Mouse (Mus musculus): Measurements from ENCODE around the gene Syngr1. TPM values are rescaled to one million over a fixed set of nuclear protein-coding genes. Genes with fewer than 3 reads are reported as not detected.
A peak's percentile ranks its signal among the peaks of the same experiment; 100 is the strongest.

The Syngr1 gene
- polyA plus RNA-seq, 1 experiment from 2014 or later = 32.8 TPM

- WGBS = 77% methylated on average over 7 of the region's 7 CpGs
- Histone ChIP-seq H3K27me3 (replicated peaks) (no peaks in the 10 kb centered on the region), H3K9ac (no peak overlapping the region), H3K36me3 (peaks cover 10% of the 10 kb centered on the region; the same call in 1 of the 2 replicates), H3K4me2 (no peak overlapping the region), H3K4me1 (peaks cover 14% of the 10 kb centered on the region), H3K4me3 (replicated peaks) (no peak overlapping the region), H3K9me3 (no peaks in the 10 kb centered on the region), H3K27ac (0 out of 2 replicates have a peak overlapping the region, but pooled peaks have one; percentile 2)
- ATAC-seq (ENCODE audit: insufficient read depth, low FRiP score, low read depth) = no peak
Measured at GRCm38 (mm10) chr15:80072579-80073255, 18.4 kb upstream of the Syngr1 start.

- no peak overlapping the region for H3K4me3 ChIP-seq (replicated peaks)
- H3K4me2 ChIP-seq = no peak overlapping the region
- peaks cover 14% of the 10 kb centered on the region for H3K36me3 ChIP-seq
- H3K27me3 ChIP-seq (replicated peaks) = no peaks in the 10 kb centered on the region
- H3K9ac ChIP-seq = no peak overlapping the region
- no peak overlapping the region for H3K27ac ChIP-seq
- H3K4me1 ChIP-seq = peaks cover 14% of the 10 kb centered on the region
- 83% methylated on average over 1 of the region's 1 CpGs for WGBS
- no peaks in the 10 kb centered on the region for H3K9me3 ChIP-seq
- ATAC-seq (ENCODE audit: insufficient read depth, low FRiP score, low read depth) = no peak
Measured at GRCm38 (mm10) chr15:80073256-80073621, 17.9 kb upstream of the Syngr1 start.

GRCm38 (mm10) chr15:80074663-80075373 lies 16.3 kb upstream of the Syngr1 start:
- peaks cover 28% of the 10 kb centered on the region for H3K36me3 ChIP-seq
- H3K4me2 ChIP-seq = no peak overlapping the region
- 61% methylated on average over 6 of the region's 6 CpGs for WGBS
- no peak for ATAC-seq (ENCODE audit: insufficient read depth, low FRiP score, low read depth)
- no peaks in the 10 kb centered on the region for H3K9me3 ChIP-seq
- H3K27ac ChIP-seq = peak overlapping the region; percentile 79; the same call in 1 of the 2 replicates
- no peaks in the 10 kb centered on the region for H3K27me3 ChIP-seq (replicated peaks)
- H3K9ac ChIP-seq = no peak overlapping the region
- H3K4me1 ChIP-seq = peaks cover 20% of the 10 kb centered on the region
- no peak overlapping the region for H3K4me3 ChIP-seq (replicated peaks)

GRCm38 (mm10) chr15:80075374-80075694 lies 15.8 kb upstream of the Syngr1 start:
- 30% methylated on average over 3 of the region's 3 CpGs for WGBS
- Histone ChIP-seq H3K27ac (peak overlapping the region; percentile 79), H3K36me3 (peaks cover 32% of the 10 kb centered on the region), H3K4me3 (replicated peaks) (no peak overlapping the region), H3K4me1 (peaks cover 20% of the 10 kb centered on the region), H3K9ac (no peak overlapping the region), H3K9me3 (no peaks in the 10 kb centered on the region), H3K4me2 (no peak overlapping the region), H3K27me3 (replicated peaks) (no peaks in the 10 kb centered on the region)
- no peak for ATAC-seq (ENCODE audit: insufficient read depth, low FRiP score, low read depth)

- Histone ChIP-seq H3K9ac (no peak overlapping the region), H3K4me2 (no peak overlapping the region), H3K4me3 (replicated peaks) (no peak overlapping the region), H3K4me1 (peaks cover 25% of the 10 kb centered on the region), H3K27me3 (replicated peaks) (no peaks in the 10 kb centered on the region), H3K36me3 (peaks cover 36% of the 10 kb centered on the region), H3K27ac (peak overlapping the region; percentile 79), H3K9me3 (no peaks in the 10 kb centered on the region)
- ATAC-seq (ENCODE audit: insufficient read depth, low FRiP score, low read depth) = peak; percentile 38; the same call in 1 of the 2 replicates
- 28% methylated on average over 5 of the region's 5 CpGs for WGBS
Measured at GRCm38 (mm10) chr15:80075733-80076337, 15.3 kb upstream of the Syngr1 start.

GRCm38 (mm10) chr15:80076338-80077136 lies 14.6 kb upstream of the Syngr1 start:
- no peak overlapping the region for H3K4me3 ChIP-seq (replicated peaks)
- H3K9me3 ChIP-seq = no peaks in the 10 kb centered on the region
- 11% methylated on average over 2 of the region's 2 CpGs for WGBS
- H3K36me3 ChIP-seq = peaks cover 41% of the 10 kb centered on the region
- no peak overlapping the region for H3K4me2 ChIP-seq
- peaks cover 29% of the 10 kb centered on the region for H3K4me1 ChIP-seq
- peak overlapping the region; percentile 79 for H3K27ac ChIP-seq
- peak; percentile 34 for ATAC-seq (ENCODE audit: insufficient read depth, low FRiP score, low read depth)
- H3K9ac ChIP-seq = no peak overlapping the region
- H3K27me3 ChIP-seq (replicated peaks) = no peaks in the 10 kb centered on the region

DNA sequence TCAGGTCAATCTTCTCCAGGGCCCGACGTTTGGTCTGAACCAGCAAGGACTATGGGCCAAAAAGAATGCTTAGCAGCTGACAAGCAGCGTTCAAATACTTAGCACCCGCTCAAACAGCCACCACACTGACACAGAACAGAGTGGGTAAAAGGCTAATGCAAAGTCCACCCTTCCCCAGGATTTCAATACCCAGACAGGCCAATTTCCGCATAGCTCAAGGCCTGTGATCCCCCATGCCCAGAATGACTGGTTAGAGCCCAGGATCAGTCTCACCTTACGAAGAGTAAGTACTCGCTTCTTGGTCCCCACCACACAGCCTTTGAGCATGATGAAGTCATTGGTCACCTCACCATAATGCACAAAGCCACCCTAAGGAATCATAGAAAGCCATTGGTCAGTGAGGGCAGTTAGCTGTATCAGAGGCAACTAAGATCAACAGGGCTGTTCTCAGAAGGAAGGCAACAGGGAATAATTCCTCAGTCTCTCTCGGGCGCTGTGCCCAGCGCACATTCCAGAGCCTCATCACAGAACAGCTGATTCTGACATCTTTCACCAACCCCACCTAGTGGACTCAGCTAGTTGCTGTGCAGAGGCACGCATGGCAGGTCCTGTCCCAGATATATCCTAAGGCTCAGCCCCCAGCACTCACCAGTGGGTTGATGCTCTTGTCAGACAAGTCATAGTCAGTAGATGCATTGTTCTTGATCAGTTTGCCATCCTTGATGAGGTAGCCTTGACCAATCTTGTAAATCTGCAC lies 12.9 kb upstream of the Syngr1 start:
- no peaks in the 10 kb centered on the region for H3K27me3 ChIP-seq (replicated peaks)
- no peaks in the 10 kb centered on the region for H3K9me3 ChIP-seq
- H3K9ac ChIP-seq = no peak overlapping the region
- H3K4me3 ChIP-seq (replicated peaks) = no peak overlapping the region
- 69% methylated on average over 11 of the region's 11 CpGs for WGBS
- peaks cover 41% of the 10 kb centered on the region for H3K36me3 ChIP-seq
- no peak for ATAC-seq (ENCODE audit: insufficient read depth, low FRiP score, low read depth)
- H3K27ac ChIP-seq = peak overlapping the region; percentile 1; the same call in 1 of the 2 replicates
- peaks cover 28% of the 10 kb centered on the region for H3K4me1 ChIP-seq
- H3K4me2 ChIP-seq = no peak overlapping the region

- H3K9me3 ChIP-seq = no peaks in the 10 kb centered on the region
- no peak for ATAC-seq (ENCODE audit: insufficient read depth, low FRiP score, low read depth)
- peaks cover 41% of the 10 kb centered on the region for H3K36me3 ChIP-seq
- H3K27me3 ChIP-seq (replicated peaks) = no peaks in the 10 kb centered on the region
- H3K4me1 ChIP-seq = peaks cover 28% of the 10 kb centered on the region
- 92% methylated on average over 5 of the region's 5 CpGs for WGBS
- peak overlapping the region; percentile 13; the same call in 1 of the 2 replicates for H3K4me3 ChIP-seq (replicated peaks)
- H3K9ac ChIP-seq = no peak overlapping the region
- peak overlapping the region; percentile 51; the same call in 1 of the 2 replicates for H3K27ac ChIP-seq
- no peak overlapping the region for H3K4me2 ChIP-seq
Measured at GRCm38 (mm10) chr15:80079129-80079668, 11.9 kb upstream of the Syngr1 start.

DNA sequence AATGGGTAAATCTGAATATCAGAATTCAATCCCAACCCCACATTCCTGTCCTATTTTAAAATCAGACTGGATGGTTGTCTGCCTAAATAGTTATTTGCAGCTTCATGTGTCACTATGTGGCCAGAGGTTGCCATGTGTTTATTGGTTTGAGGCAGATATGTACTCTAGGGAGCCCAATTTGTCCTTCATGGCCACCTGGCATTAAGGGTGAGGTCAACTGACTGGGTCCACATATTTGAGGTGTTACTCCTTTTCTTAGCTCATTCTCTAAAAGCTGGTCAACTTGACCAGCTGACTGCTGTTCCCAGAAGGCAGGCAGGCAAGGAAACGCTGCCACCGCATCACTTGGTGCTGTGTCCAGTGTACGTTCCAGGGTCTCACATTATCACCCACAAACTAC lies 11.2 kb upstream of the Syngr1 start:
- ATAC-seq (ENCODE audit: insufficient read depth, low FRiP score, low read depth) = no peak
- 66% methylated on average over 3 of the region's 3 CpGs for WGBS
- H3K4me3 ChIP-seq (replicated peaks) = peak overlapping the region; percentile 13; the same call in 1 of the 2 replicates
- H3K4me1 ChIP-seq = peaks cover 28% of the 10 kb centered on the region
- peaks cover 41% of the 10 kb centered on the region for H3K36me3 ChIP-seq
- 0 out of 2 replicates have a peak overlapping the region, but pooled peaks have one; percentile 74 for H3K4me2 ChIP-seq
- H3K9ac ChIP-seq = no peak overlapping the region
- no peak overlapping the region for H3K27ac ChIP-seq
- no peaks in the 10 kb centered on the region for H3K9me3 ChIP-seq
- no peaks in the 10 kb centered on the region for H3K27me3 ChIP-seq (replicated peaks)

- WGBS = 44% methylated on average over 9 of the region's 9 CpGs
- H3K4me3 ChIP-seq (replicated peaks) = peak overlapping the region; percentile 70
- peak overlapping the region; percentile 74 for H3K4me2 ChIP-seq
- H3K9me3 ChIP-seq = no peaks in the 10 kb centered on the region
- H3K36me3 ChIP-seq = peaks cover 41% of the 10 kb centered on the region
- H3K4me1 ChIP-seq = peaks cover 25% of the 10 kb centered on the region
- H3K27ac ChIP-seq = peak overlapping the region; percentile 28; the same call in 1 of the 2 replicates
- no peak for ATAC-seq (ENCODE audit: insufficient read depth, low FRiP score, low read depth)
- H3K9ac ChIP-seq = peak overlapping the region; percentile 89
- no peaks in the 10 kb centered on the region for H3K27me3 ChIP-seq (replicated peaks)
Measured at GRCm38 (mm10) chr15:80080711-80081615, 10.2 kb upstream of the Syngr1 start.
